ENCODE assay signal across 8 mouse cellular contexts in the genomic region with DNA sequence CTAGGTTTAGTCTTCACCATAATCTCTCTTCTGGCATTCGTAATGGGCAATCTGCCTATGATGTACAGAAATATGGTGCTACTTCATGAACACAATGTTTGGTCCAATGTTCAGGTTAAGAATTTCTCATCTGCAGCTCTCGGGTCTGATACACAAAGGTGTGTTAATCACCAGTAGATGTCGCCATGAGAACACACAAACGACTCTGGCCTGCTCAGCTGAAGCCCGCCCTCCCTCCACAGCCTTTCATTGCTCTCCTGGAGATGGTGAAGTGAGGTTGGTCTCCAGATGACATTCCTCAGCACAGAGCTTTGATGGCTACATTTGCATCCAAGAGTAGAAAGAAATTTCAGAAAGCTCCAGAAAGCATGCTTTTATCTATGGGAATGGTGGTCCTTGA.
A peak's percentile ranks its signal among the peaks of the same experiment; 100 is the strongest.
DNase-seq lines count a peak whose midpoint lies in the region; ATAC-seq lines count a peak whose summit lies in the region.

No protein-coding gene starts in this region.

- no peaks in the 10 kb centered on the region for H3K27me3 ChIP-seq in heart, embryonic 12.5 days (replicated peaks)
- H3K27me3 ChIP-seq in embryonic facial prominence, embryonic 13.5 days: no peaks in the 10 kb centered on the region
- no peaks in the 10 kb centered on the region for H3K27me3 ChIP-seq in intestine, embryonic 16.5 days (replicated peaks; ENCODE audit: control insufficient read depth, insufficient read depth, low read length)
- H3K27me3 ChIP-seq in lung, embryonic 15.5 days: no peaks in the 10 kb centered on the region

- intact Hi-C loops in heart, postnatal 25 days (cut with DNase I): loop anchor here (1.0 to 2.0 kb wide), 3 partner anchors 51 to 469 kb away; no protein-coding TSS in a partner anchor

- H3K27ac ChIP-seq in heart, embryonic 12.5 days (ENCODE audit: poor library complexity, severe bottlenecking): no peak overlapping the region
- no peak overlapping the region for H3K27ac ChIP-seq in embryonic facial prominence, embryonic 13.5 days
- no peak overlapping the region for H3K27ac ChIP-seq in intestine, embryonic 16.5 days (ENCODE audit: low read length)
- no peak overlapping the region for H3K27ac ChIP-seq in lung, embryonic 15.5 days

- no peak overlapping the region for H3K4me3 ChIP-seq in heart, embryonic 12.5 days
- H3K4me3 ChIP-seq in embryonic facial prominence, embryonic 13.5 days: no peak overlapping the region
- no peak overlapping the region for H3K4me3 ChIP-seq in intestine, embryonic 16.5 days (ENCODE audit: low read length)
- H3K4me3 ChIP-seq in lung, embryonic 15.5 days: no peak overlapping the region

- no peak overlapping the region for H3K4me2 ChIP-seq in heart, embryonic 12.5 days
- H3K4me2 ChIP-seq in embryonic facial prominence, embryonic 13.5 days: no peak overlapping the region
- H3K4me2 ChIP-seq in intestine, embryonic 16.5 days (ENCODE audit: low read depth, low read length): no peak overlapping the region
- H3K4me2 ChIP-seq in lung, embryonic 15.5 days: no peak overlapping the region

- H3K36me3 ChIP-seq in heart, embryonic 12.5 days: no peaks in the 10 kb centered on the region
- no peaks in the 10 kb centered on the region for H3K36me3 ChIP-seq in embryonic facial prominence, embryonic 13.5 days
- no peaks in the 10 kb centered on the region for H3K36me3 ChIP-seq in intestine, embryonic 16.5 days (ENCODE audit: control insufficient read depth, insufficient read depth, low read length)
- H3K36me3 ChIP-seq in lung, embryonic 15.5 days: no peaks in the 10 kb centered on the region

- no peak overlapping the region for H3K9ac ChIP-seq in heart, embryonic 12.5 days
- H3K9ac ChIP-seq in embryonic facial prominence, embryonic 13.5 days: no peak overlapping the region
- H3K9ac ChIP-seq in intestine, embryonic 16.5 days (ENCODE audit: low read depth, low read length): no peak overlapping the region
- H3K9ac ChIP-seq in lung, embryonic 15.5 days: no peak overlapping the region

- H3K9me3 ChIP-seq in heart, embryonic 12.5 days (replicated peaks): no peaks in the 10 kb centered on the region
- no peaks in the 10 kb centered on the region for H3K9me3 ChIP-seq in embryonic facial prominence, embryonic 13.5 days
- H3K9me3 ChIP-seq in intestine, embryonic 16.5 days (ENCODE audit: control insufficient read depth, low read length): no peaks in the 10 kb centered on the region
- H3K9me3 ChIP-seq in lung, embryonic 15.5 days: no peaks in the 10 kb centered on the region

- 0 out of 2 replicates have a peak, but pooled peaks have one; percentile 59 for ATAC-seq in heart, embryonic 12.5 days (ENCODE audit: insufficient number of reproducible peaks, low FRiP score)
- ATAC-seq in embryonic facial prominence, embryonic 13.5 days (ENCODE audit: insufficient number of reproducible peaks, insufficient read depth, low FRiP score, low TSS enrichment, low read depth): peak; percentile 62; the same call in 1 of the 2 replicates
- peak; percentile 82 for ATAC-seq in intestine, embryonic 16.5 days
- peak; percentile 75; the same call in 1 of the 2 replicates for ATAC-seq in lung, embryonic 15.5 days (ENCODE audit: borderline replicate concordance, extremely low read depth, low FRiP score, low TSS enrichment)

- 6% methylated on average over 5 of the region's 5 CpGs for WGBS in heart, embryonic 12.5 days
- 7% methylated on average over 5 of the region's 5 CpGs for whole genome bisulfite sequencing in embryonic facial prominence, embryonic 13.5 days
- 7% methylated on average over 5 of the region's 5 CpGs for WGBS in intestine, embryonic 16.5 days
- WGBS in lung, embryonic 15.5 days: 6% methylated on average over 5 of the region's 5 CpGs

- H3K4me1 ChIP-seq in heart, embryonic 12.5 days (replicated peaks): peaks cover 20% of the 10 kb centered on the region
- peaks cover 37% of the 10 kb centered on the region for H3K4me1 ChIP-seq in embryonic facial prominence, embryonic 13.5 days
- H3K4me1 ChIP-seq in intestine, embryonic 16.5 days (ENCODE audit: control insufficient read depth, insufficient read depth, low read length): no peaks in the 10 kb centered on the region
- peaks cover 18% of the 10 kb centered on the region for H3K4me1 ChIP-seq in lung, embryonic 15.5 days

- no peak for DNase-seq in heart, postnatal 25 days (ENCODE audit: low spot score)
- peak; percentile 80 for DNase-seq in NIH3T3 (ENCODE audit: low read depth)
- DNase-seq in right cerebral cortex, adult 2 months (ENCODE audit: low spot score in 2 of 2): peak; percentile 10 to 14
- DNase-seq in spleen, postnatal 10 days (ENCODE audit: low spot score in 2 of 2): no peak

Comparison
In these comparisons a context has a peak if more than half of its experiments do, and no peak if none do; other contexts are left out.
1. DNase-seq: peak in NIH3T3 (single experiment) and right cerebral cortex, adult 2 months (2 of 2); none in heart, postnatal 25 days (single experiment) and spleen, postnatal 10 days (0 of 2).
2. Peak in every context shown above with its lines, with median percentiles within 50 percentile points of each other: ATAC-seq.